Mouse (Mus musculus): ENCODE results near the gene Tdgf1. TPM values are rescaled to one million over a fixed set of nuclear protein-coding genes. Genes with fewer than 3 reads are reported as not detected.

Tdgf1 gene
- polyA plus RNA-seq, 2 experiments = not detected

DNA sequence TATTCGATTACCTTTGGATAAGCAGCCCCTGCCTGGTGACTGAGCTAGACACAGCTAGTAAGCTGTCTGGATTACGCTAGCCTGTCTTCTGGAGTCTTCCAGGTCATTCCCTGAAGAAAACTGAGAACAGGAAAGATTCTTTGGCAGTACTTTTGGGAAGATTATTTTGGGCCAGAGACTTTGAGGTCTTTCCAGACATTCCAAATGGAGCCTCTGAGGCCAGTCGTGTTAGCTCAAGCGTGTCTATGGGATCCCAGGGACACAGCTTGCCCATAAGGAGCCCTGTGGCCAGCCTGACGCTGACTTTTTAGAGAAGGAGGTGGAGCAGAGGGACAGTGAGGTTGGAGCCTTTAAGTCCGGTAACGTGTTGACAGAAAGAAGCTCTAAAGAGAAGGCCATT is 10.0 kb downstream of the Tdgf1 start:
- H3K4me2 ChIP-seq (ENCODE audit: low read depth) = no peak overlapping the region
- H3K36me3 ChIP-seq (replicated peaks; ENCODE audit: control insufficient read depth, insufficient read depth, low read depth) = no peaks in the 10 kb centered on the region
- no peaks in the 10 kb centered on the region for H3K4me1 ChIP-seq (replicated peaks; ENCODE audit: control insufficient read depth in 2 of 2, insufficient read depth in 2 of 2, low read length in 1 of 2)
- no peaks in the 10 kb centered on the region for H3K27me3 ChIP-seq (ENCODE audit: control insufficient read depth, insufficient read depth, low read length)
- H3K9ac ChIP-seq (replicated peaks) = no peak overlapping the region
- DNase-seq (ENCODE audit: low read depth in 3 of 3, low spot score in 3 of 3) = no peak
- ATAC-seq (ENCODE audit: insufficient read depth) = no peak
- WGBS (ENCODE audit: insufficient replicate concordance) = 71% methylated on average over 7 of the region's 7 CpGs
- no peak overlapping the region for H3K4me3 ChIP-seq (ENCODE audit: insufficient read depth in 1 of 2, low read depth in 2 of 2, low read length in 2 of 2)
- H3K27ac ChIP-seq = no peak overlapping the region
- no peak for TF ChIP-seq CTCF (IDR thresholded peaks at IDR 0.05; ENCODE audit: low read depth)
- no peak for TF ChIP-seq EP300 (IDR thresholded peaks at IDR 0.05; ENCODE audit: low read depth)
- no peaks in the 10 kb centered on the region for H3K9me3 ChIP-seq (ENCODE audit: control insufficient read depth, low read length)

DNA sequence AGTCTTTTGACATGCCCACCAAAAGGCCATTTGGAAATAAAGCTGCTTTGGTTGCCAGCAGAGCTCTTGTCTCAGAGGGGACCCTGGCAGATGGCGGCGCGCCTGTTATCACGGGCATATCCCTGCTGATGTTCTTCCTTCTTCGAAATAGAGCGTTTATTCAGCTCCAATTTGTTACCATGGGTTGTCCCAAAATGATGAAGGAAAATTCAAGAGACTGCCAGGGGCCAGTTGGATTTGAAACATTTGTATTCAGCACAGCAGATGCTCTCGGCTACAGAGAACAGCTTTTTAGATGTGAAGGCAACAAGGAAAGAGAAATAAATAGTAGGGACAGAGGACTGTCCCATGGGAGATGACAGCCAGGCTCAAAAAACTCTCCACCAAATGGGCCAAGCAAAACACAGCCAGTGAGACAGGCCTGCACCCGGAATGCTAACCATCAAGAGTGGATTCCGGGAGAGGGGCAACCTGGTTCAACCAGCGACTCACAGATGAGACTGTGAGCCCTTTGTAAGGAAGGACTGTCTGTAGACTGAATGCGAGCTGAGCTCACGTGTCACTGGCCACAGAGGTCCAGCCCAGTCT is 12.0 kb downstream of the Tdgf1 start:
- TF ChIP-seq CTCF (IDR thresholded peaks at IDR 0.05; ENCODE audit: low read depth) (no peak), EP300 (IDR thresholded peaks at IDR 0.05; ENCODE audit: low read depth) (no peak)
- Histone ChIP-seq H3K9ac (replicated peaks) (no peak overlapping the region), H3K4me1 (replicated peaks; ENCODE audit: control insufficient read depth in 2 of 2, insufficient read depth in 2 of 2, low read length in 1 of 2) (no peaks in the 10 kb centered on the region), H3K9me3 (ENCODE audit: control insufficient read depth, low read length) (no peaks in the 10 kb centered on the region), H3K4me3 (ENCODE audit: insufficient read depth in 1 of 2, low read depth in 2 of 2, low read length in 2 of 2) (no peak overlapping the region), H3K4me2 (ENCODE audit: low read depth) (no peak overlapping the region), H3K27ac (no peak overlapping the region), H3K36me3 (replicated peaks; ENCODE audit: control insufficient read depth, insufficient read depth, low read depth) (no peaks in the 10 kb centered on the region), H3K27me3 (ENCODE audit: control insufficient read depth, insufficient read depth, low read length) (no peaks in the 10 kb centered on the region)
- 73% methylated on average over 12 of the region's 12 CpGs for WGBS (ENCODE audit: insufficient replicate concordance)
- DNase-seq (ENCODE audit: low read depth in 3 of 3, low spot score in 3 of 3) = no peak
- no peak for ATAC-seq (ENCODE audit: insufficient read depth)

DNA sequence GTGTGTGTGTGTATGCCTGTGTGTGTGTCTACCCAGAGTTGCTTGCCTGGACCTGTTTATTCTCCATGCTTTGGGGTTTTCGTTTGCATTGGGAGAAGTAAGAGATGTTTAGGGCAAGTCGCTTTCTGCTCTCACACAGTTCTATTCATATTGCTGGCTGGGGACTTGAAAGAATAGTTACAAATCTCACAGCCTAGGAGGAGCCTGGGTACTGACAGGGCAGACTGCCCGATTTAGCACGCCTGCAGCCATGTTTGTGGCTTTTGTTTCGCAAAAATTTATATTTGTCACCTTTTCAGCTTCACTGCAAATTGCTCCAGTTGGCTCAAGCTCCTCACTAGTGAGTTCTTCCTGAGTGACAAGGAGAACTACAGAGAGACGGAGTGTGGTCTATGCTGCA is 14.4 kb downstream of the Tdgf1 start:
- no peak for ATAC-seq (ENCODE audit: insufficient read depth)
- H3K36me3 ChIP-seq (replicated peaks; ENCODE audit: control insufficient read depth, insufficient read depth, low read depth) = no peaks in the 10 kb centered on the region
- no peaks in the 10 kb centered on the region for H3K4me1 ChIP-seq (replicated peaks; ENCODE audit: control insufficient read depth in 2 of 2, insufficient read depth in 2 of 2, low read length in 1 of 2)
- no peaks in the 10 kb centered on the region for H3K27me3 ChIP-seq (ENCODE audit: control insufficient read depth, insufficient read depth, low read length)
- H3K4me2 ChIP-seq (ENCODE audit: low read depth) = no peak overlapping the region
- 62% methylated on average over 6 of the region's 6 CpGs for WGBS (ENCODE audit: insufficient replicate concordance)
- TF ChIP-seq EP300 (IDR thresholded peaks at IDR 0.05; ENCODE audit: low read depth) (no peak), CTCF (IDR thresholded peaks at IDR 0.05; ENCODE audit: low read depth) (no peak)
- no peaks in the 10 kb centered on the region for H3K9me3 ChIP-seq (ENCODE audit: control insufficient read depth, low read length)
- no peak overlapping the region for H3K9ac ChIP-seq (replicated peaks)
- no peak overlapping the region for H3K27ac ChIP-seq
- H3K4me3 ChIP-seq (ENCODE audit: insufficient read depth in 1 of 2, low read depth in 2 of 2, low read length in 2 of 2) = no peak overlapping the region
- no peak for DNase-seq (ENCODE audit: low read depth in 3 of 3, low spot score in 3 of 3)

DNA sequence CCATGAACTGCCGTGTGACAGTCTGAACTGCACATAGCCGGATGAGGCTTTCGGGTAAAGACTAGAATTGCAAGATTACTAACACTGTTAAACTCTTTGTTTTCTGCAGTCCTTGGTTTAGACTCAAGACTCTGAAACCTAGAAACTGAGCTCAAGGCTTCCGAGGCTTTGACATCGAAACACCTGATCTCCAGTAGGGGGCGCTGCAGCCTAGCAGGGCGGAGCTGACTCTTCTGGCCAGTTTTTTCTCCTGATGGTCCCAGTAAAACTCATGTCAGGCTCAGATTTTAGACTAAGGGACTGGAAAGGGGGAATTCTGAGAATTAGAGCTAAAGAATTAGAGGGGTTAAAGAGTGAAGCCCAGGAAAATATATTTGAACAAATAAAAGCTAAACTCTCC is 23.2 kb downstream of the Tdgf1 start:
- no peak overlapping the region for H3K4me2 ChIP-seq (ENCODE audit: low read depth)
- 9% methylated on average over 7 of the region's 7 CpGs for WGBS (ENCODE audit: insufficient replicate concordance)
- ATAC-seq (ENCODE audit: insufficient read depth) (no peak), DNase-seq (ENCODE audit: low read depth in 3 of 3, low spot score in 3 of 3) (peak; percentile 14 to 29 (median 24))
- no peaks in the 10 kb centered on the region for H3K9me3 ChIP-seq (ENCODE audit: control insufficient read depth, low read length)
- TF ChIP-seq CTCF (IDR thresholded peaks at IDR 0.05; ENCODE audit: low read depth) (peak; percentile 89), EP300 (IDR thresholded peaks at IDR 0.05; ENCODE audit: low read depth) (no peak)
- H3K27ac ChIP-seq = no peak overlapping the region
- H3K36me3 ChIP-seq (replicated peaks; ENCODE audit: control insufficient read depth, insufficient read depth, low read depth) = no peaks in the 10 kb centered on the region
- H3K4me1 ChIP-seq (replicated peaks; ENCODE audit: control insufficient read depth in 2 of 2, insufficient read depth in 2 of 2, low read length in 1 of 2) = no peaks in the 10 kb centered on the region; a peak in 1 of 4 replicates
- no peak overlapping the region for H3K9ac ChIP-seq (replicated peaks)
- H3K4me3 ChIP-seq (ENCODE audit: insufficient read depth in 1 of 2, low read depth in 2 of 2, low read length in 2 of 2) = no peak overlapping the region
- H3K27me3 ChIP-seq (ENCODE audit: control insufficient read depth, insufficient read depth, low read length) = no peaks in the 10 kb centered on the region

DNA sequence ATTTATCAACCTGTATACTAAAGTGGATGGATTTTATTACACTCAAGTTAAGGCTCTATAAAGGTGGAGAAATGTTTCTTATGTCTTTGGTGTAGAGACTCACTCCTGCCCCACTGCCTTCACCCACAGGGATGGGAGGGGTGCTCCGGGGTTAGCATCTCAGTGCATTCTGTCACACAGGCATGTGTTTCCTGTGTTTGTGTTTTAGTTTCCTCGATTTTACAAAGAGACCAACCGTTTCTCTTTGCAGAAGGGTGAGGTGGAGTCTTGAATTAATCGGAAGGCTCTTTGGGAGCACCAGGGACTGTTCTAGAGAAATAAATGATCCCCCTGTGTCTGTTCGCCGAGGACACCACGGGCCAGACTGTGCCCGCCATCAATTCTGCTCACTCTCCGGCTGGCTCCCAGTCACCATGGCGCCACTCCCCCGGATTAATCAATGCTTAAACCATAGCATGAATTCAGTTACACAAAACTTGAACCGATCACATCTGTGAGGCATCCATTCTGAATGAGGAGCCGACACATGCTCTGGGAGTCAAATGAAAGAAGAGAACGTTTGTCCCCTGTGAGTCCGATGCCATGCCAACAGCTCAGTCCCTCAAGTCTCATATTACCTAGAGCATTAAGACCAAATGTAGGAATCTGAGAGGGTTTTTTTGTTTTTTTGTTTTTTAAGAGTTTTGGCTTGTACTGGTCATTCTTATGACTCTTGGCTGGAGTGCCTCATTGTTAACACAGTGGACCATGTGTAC is 25.1 kb downstream of the Tdgf1 start:
- no peaks in the 10 kb centered on the region; a peak in 1 of 4 replicates for H3K4me1 ChIP-seq (replicated peaks; ENCODE audit: control insufficient read depth in 2 of 2, insufficient read depth in 2 of 2, low read length in 1 of 2)
- no peaks in the 10 kb centered on the region for H3K27me3 ChIP-seq (ENCODE audit: control insufficient read depth, insufficient read depth, low read length)
- no peak overlapping the region for H3K4me3 ChIP-seq (ENCODE audit: insufficient read depth in 1 of 2, low read depth in 2 of 2, low read length in 2 of 2)
- TF ChIP-seq EP300 (IDR thresholded peaks at IDR 0.05; ENCODE audit: low read depth) = no peak
- TF ChIP-seq CTCF (IDR thresholded peaks at IDR 0.05; ENCODE audit: low read depth) = no peak
- WGBS (ENCODE audit: insufficient replicate concordance) = 48% methylated on average over 15 of the region's 15 CpGs
- no peak overlapping the region for H3K9ac ChIP-seq (replicated peaks)
- no peak overlapping the region for H3K4me2 ChIP-seq (ENCODE audit: low read depth)
- no peaks in the 10 kb centered on the region for H3K36me3 ChIP-seq (replicated peaks; ENCODE audit: control insufficient read depth, insufficient read depth, low read depth)
- no peaks in the 10 kb centered on the region for H3K9me3 ChIP-seq (ENCODE audit: control insufficient read depth, low read length)
- ATAC-seq (ENCODE audit: insufficient read depth) = no peak
- H3K27ac ChIP-seq = no peak overlapping the region
- no peak for DNase-seq (ENCODE audit: low read depth in 3 of 3, low spot score in 3 of 3)

Measured in liver, embryonic 14.5 days (tissue).